Mouse (Mus musculus): ENCODE results near the gene Ly6g6d.

GRCm38 (mm10) chr17:35039121-35039873 lies 38.6 kb downstream of the Ly6g6d start:
- TF ChIP-seq CHD2 (IDR thresholded peaks at IDR 0.05; ENCODE audit: low read depth, low read length) (no peak), ZC3H11A (IDR thresholded peaks at IDR 0.05; ENCODE audit: borderline replicate concordance, low read depth, low read length) (no peak), MAFK (IDR thresholded peaks at IDR 0.05; ENCODE audit: insufficient read depth, low read depth, low read length) (no peak), HCFC1 (IDR thresholded peaks at IDR 0.05; ENCODE audit: borderline replicate concordance, insufficient read depth, low read length) (no peak)
